Mouse (Mus musculus): Measurements from ENCODE around the gene 1700003E16Rik.

1700003E16Rik gene

DNA sequence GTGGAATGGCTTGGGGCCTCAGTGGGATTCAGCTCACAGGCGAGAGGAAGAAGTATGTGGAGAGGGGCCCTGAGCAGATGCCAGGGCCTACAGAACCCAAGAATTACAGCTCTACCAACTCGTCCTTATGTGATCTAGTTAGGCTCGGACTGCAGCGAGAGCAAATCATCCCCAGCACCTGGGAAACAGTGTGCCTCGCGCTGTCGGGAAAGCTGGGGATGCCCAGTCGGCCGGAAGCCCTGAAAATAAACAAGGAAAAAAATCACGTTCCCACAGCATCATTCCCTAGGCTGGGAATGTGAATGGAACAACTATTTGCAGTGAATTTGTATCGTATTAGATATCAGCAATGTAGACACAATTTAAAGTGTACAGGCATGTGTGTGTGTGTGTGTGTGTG is 50.1 kb downstream of the 1700003E16Rik start:
- DNase-seq (ENCODE audit: low spot score), result no peak

DNA sequence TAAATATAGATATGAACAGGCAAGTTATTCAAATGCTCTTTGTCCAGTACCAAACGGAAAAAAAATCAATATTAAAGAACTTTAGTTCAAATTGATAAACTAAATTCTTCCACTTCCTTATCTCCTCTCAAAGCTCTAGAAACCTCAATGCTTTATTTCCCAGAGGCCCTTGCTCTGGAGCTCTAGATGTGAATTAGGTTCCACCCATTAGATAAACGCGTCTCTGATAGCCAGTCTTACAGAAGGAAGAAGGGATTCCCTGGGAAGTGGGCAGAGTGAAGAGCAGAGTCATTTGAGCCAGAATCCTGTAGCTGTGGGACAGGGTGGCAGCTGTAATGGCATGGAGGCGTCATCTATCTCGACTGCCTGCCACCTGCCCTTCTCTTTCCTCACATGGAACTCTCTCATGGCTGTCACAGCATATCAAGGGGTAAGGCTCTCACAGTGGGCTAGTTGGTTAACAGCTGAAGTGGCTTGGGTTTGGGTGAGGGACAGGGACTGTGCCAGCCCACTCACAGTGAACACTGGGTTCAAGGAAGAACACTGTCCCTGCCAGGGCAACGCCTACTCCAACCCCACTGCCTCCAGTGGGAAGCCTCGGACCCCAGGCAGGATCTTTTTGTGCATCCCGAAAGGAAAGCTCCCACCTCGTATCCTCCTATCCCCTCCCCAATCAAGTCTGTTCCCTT is 51.3 kb downstream of the 1700003E16Rik start:
- DNase-seq (ENCODE audit: low spot score), result no peak

DNA sequence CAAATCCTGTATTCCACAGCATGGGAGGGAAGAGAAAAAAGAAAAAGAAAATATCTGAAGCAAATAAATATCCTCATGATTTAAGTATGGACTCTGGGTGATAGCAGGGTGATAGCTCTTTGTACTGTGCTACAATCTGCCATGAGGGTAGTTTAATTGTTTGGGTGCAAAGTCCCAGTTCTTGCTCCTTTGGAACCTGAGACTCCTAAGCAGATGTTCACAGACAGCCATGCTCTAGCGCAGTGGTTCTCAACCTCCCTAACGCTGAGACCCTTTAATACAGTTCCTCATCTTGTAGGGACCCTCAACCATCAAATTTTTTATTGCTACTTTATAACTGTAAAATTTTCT is 51.8 kb downstream of the 1700003E16Rik start:
- no peak for DNase-seq (ENCODE audit: low spot score)

DNA sequence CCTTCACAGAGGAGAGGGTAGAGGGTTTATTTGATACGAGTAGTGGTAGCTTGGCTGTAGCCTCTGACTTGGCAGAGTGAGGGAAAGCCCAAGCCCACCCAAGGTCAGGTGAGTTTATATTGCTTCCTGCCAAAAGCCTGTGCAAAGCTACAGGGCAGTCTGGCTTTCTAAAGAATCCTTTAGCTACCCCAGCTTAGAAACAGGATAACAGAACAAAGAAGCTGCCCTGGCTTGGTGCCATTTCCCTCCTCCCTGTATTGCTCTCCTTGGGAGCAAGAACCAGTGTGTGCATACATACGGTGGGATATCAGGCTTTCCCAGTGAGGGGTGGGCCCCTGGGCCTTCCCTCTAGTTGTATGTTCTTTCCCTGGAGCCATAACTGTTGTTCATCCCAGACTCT is 54.3 kb downstream of the 1700003E16Rik start:
- DNase-seq (ENCODE audit: low spot score), result no peak

DNA sequence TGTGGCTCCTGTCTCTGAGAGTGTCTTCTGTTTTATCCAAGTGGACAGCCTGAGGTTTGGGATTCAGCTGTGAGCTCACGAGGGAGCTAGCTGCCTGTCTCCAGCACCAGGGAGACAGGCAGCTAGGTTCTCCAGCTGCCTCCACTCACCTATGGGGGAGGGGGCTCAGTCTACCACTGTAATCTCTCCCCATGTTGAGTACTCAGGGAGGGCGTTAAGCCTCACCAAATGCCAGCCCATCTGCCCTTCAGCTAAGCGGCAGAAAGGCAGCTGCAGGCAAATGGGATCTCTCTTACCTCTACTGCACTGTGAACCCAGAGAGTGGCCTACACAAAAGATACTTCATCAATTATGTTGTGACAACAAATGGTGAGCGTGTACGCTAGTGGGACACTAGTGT is 55.3 kb downstream of the 1700003E16Rik start:
- DNase-seq (ENCODE audit: low spot score), result no peak

All from urinary bladder, postnatal 14 days (tissue).